Mouse (Mus musculus) lung, postnatal 14 days (tissue): ENCODE results near the gene Lcmt2.
"Not testable (repeated sequence)": the region's sequence is repeated elsewhere in the genome, so short reads cannot be mapped to it uniquely, and the experiment has no call there.

Experiments
- DNase-seq: peaks from one replicate; pipeline ENCODE4 v3.0.0; 2021

Gene Lcmt2

GRCm38 (mm10) chr2:121140018-121140882, at the start of gene Lcmt2, which contains the start of gene Adal:
Gene Lcmt2 (minus strand): TSS chr2:121140653.
Gene Adal (plus strand): TSS chr2:121140428.
- peak; percentile 90 for DNase-seq

GRCm38 (mm10) chr2:121188530-121188929, 48.1 kb upstream of the Lcmt2 start:
- DNase-seq = no peak

GRCm38 (mm10) chr2:121184142-121184541, 43.7 kb upstream of the Lcmt2 start:
- DNase-seq = no peak

GRCm38 (mm10) chr2:121183431-121183830, 43.0 kb upstream of the Lcmt2 start:
- no peak for DNase-seq

- no peak for DNase-seq
These were observed 38.5 kb upstream of the Lcmt2 start for GRCm38 (mm10) chr2:121178828-121179479.

- peak; percentile 91 for DNase-seq
These were observed 30.7 kb upstream of the Lcmt2 start, which contains the start of gene Zscan29 for GRCm38 (mm10) chr2:121170980-121171742. Gene Zscan29 (minus strand): TSS chr2:121171125.

GRCm38 (mm10) chr2:121170481-121170971, 30.1 kb upstream of the Lcmt2 start, which contains the start of gene Tubgcp4:
Gene Tubgcp4 (plus strand): TSS chr2:121170654.
- peak; percentile 49 for DNase-seq

- peak; percentile 38 for DNase-seq
These were observed 29.4 kb upstream of the Lcmt2 start for GRCm38 (mm10) chr2:121169902-121170301.

- DNase-seq = no peak
These were observed 28.7 kb upstream of the Lcmt2 start for GRCm38 (mm10) chr2:121169173-121169572.

GRCm38 (mm10) chr2:121153100-121153499, 12.6 kb upstream of the Lcmt2 start:
- DNase-seq = no peak

GRCm38 (mm10) chr2:121149679-121150078, 9.2 kb upstream of the Lcmt2 start:
- no peak for DNase-seq

GRCm38 (mm10) chr2:121142415-121142814, 2.0 kb upstream of the Lcmt2 start:
- DNase-seq = no peak

- DNase-seq = no peak
These were observed 973 bp upstream of the Lcmt2 start for GRCm38 (mm10) chr2:121141216-121142035.

- peak; percentile 32 for DNase-seq
These were observed 1.0 kb downstream of the Lcmt2 start for GRCm38 (mm10) chr2:121139266-121140017.

- DNase-seq = no peak
These were observed 3.1 kb downstream of the Lcmt2 start for GRCm38 (mm10) chr2:121137371-121137770.

- DNase-seq = no peak
These were observed 7.6 kb downstream of the Lcmt2 start for GRCm38 (mm10) chr2:121132822-121133221.

GRCm38 (mm10) chr2:121128865-121129620, 11.4 kb downstream of the Lcmt2 start:
- DNase-seq = no peak

- DNase-seq = no peak
These were observed 12.9 kb downstream of the Lcmt2 start for GRCm38 (mm10) chr2:121127536-121127935.

- not testable (repeated sequence) for DNase-seq
These were observed 14.2 kb downstream of the Lcmt2 start for GRCm38 (mm10) chr2:121126302-121126701.

GRCm38 (mm10) chr2:121119260-121119659, 21.2 kb downstream of the Lcmt2 start:
- DNase-seq = peak; percentile 32
